Mouse (Mus musculus) heart, adult 2 months (tissue): Measurements from ENCODE around the gene Pigu. TPM values are rescaled to one million over a fixed set of nuclear protein-coding genes. Genes with fewer than 3 reads are reported as not detected.

Experiments
- DNase-seq, 2 experiments: peaks; one replicate each; pipeline ENCODE4 v3.0.0; 2021
- H3K27ac ChIP-seq: fragments of 200-600 bp; 2 replicates; pipeline ENCODE4 v1.8.1; 2022
- H3K27me3 ChIP-seq: fragments of 200-500 bp; 2 replicates; pipeline ENCODE4 v1.6.1; 2012; ENCODE audit warnings: mild to moderate bottlenecking, low read length, inconsistent platforms, mixed read lengths; ENCODE audit not compliant: control insufficient read depth, insufficient read depth
- H3K36me3 ChIP-seq: fragments of 200-500 bp; 2 replicates; pipeline ENCODE4 v1.6.1; 2012; ENCODE audit warnings: low read length, inconsistent platforms; ENCODE audit not compliant: control insufficient read depth, insufficient read depth
- H3K4me1 ChIP-seq: fragments of 200-500 bp; 2 replicates; pipeline ENCODE4 v1.6.1; 2011; ENCODE audit warnings: low read length; ENCODE audit not compliant: control insufficient read depth, insufficient read depth
- H3K4me3 ChIP-seq: fragments of 200-600 bp; 2 replicates; pipeline ENCODE4 v1.8.1; 2022
- H3K79me2 ChIP-seq: fragments of 200-500 bp; replicated peaks from 2 replicates; pipeline ENCODE4 v1.6.1; 2012; ENCODE audit warnings: mild to moderate bottlenecking, inconsistent platforms, low read length, moderate library complexity, mixed read lengths; ENCODE audit not compliant: control insufficient read depth, insufficient read depth
- H3K9ac ChIP-seq: fragments of 200-500 bp; 2 replicates; pipeline ENCODE4 v1.6.1; 2012; ENCODE audit warnings: low read depth, mild to moderate bottlenecking, control low read depth, inconsistent platforms, low read length, mixed read lengths
- CTCF ChIP-seq: fragments of 200-600 bp; IDR thresholded peaks from 2 replicates; pipeline ENCODE4 v1.8.1; 2022; ENCODE audit warnings: antibody characterized with exemption, mild to moderate bottlenecking, moderate library complexity
- EP300 ChIP-seq: fragments of 200-500 bp; IDR thresholded peaks from 2 replicates; pipeline ENCODE4 v1.6.1; 2011; ENCODE audit warnings: low read depth, low read length, control low read depth; ENCODE audit not compliant: insufficient read depth
- POLR2A ChIP-seq: fragments of 200-500 bp; IDR thresholded peaks from 2 replicates; pipeline ENCODE4 v1.6.1; 2011; ENCODE audit warnings: mild to moderate bottlenecking, low read depth, low read length, control low read depth; ENCODE audit not compliant: insufficient read depth
- WGBS: fragments of 180-500 bp; shearing (Covaris S2); methylation state at CpG from one replicate; pipeline ENCODE4 v1.1.7; 2018; 5-methylcytosine and 5-hydroxymethylcytosine counted together
- intact Hi-C: fragments of 180-260 bp; cut with DNase I; formaldehyde crosslinking; loops from one replicate; pipeline ENCODE4 v1.15.1; 2025
- polyA plus RNA-seq: library from polyadenylated mRNA; depleted of rRNA; stranded (reverse); fragments of >200 nt; gene quantifications from 2 replicates; pipeline ENCODE4 v1.2.3, GENCODE M21; 2012
- total RNA-seq, 2 experiments: library from RNA; stranded (reverse); gene quantifications; 2 replicates each; pipeline ENCODE4 v1.2.3; 2021

The Pigu gene
- total and polyA plus RNA-seq, 3 experiments, result 26.2 to 44.8 (median 26.6) TPM

GRCm38 (mm10) chr2:155273603-155274002, 83.6 kb downstream of the Pigu start:
- intact Hi-C loops, result loop anchor here (2.0 kb wide), 1 partner anchor 37 kb away; the partner anchor contains the start of gene Dynlrb1
- H3K4me3 ChIP-seq, result no peak overlapping the region
- no peaks in the 10 kb centered on the region for H3K36me3 ChIP-seq
- H3K27me3 ChIP-seq, result no peaks in the 10 kb centered on the region
- no peak overlapping the region for H3K9ac ChIP-seq
- TF ChIP-seq EP300 (no peak), CTCF (no peak)
- 91% methylated on average over 8 of the region's 8 CpGs for WGBS
- H3K79me2 ChIP-seq, result no peaks in the 10 kb centered on the region
- peaks cover 6% of the 10 kb centered on the region for H3K4me1 ChIP-seq
- peak in 1 of 2 experiments; percentile 1 for DNase-seq
- no peak overlapping the region for H3K27ac ChIP-seq

- H3K27ac ChIP-seq, result no peak overlapping the region; the same call in 1 of the 2 replicates
- no peaks in the 10 kb centered on the region for H3K27me3 ChIP-seq
- H3K79me2 ChIP-seq, result no peaks in the 10 kb centered on the region
- peak in 1 of 2 experiments; percentile 17 for DNase-seq
- WGBS, result 64% methylated on average over 10 of the region's 10 CpGs
- H3K4me1 ChIP-seq, result 0 out of 2 replicates have a peak, but pooled peaks cover 2% of the 10 kb centered on the region
- intact Hi-C loops, result no loop called here
- no peak for TF ChIP-seq EP300
- TF ChIP-seq CTCF, result no peak
- no peak for TF ChIP-seq POLR2A
- no peak overlapping the region for H3K9ac ChIP-seq
- no peaks in the 10 kb centered on the region for H3K36me3 ChIP-seq
- H3K4me3 ChIP-seq, result no peak overlapping the region
Measured at GRCm38 (mm10) chr2:155272396-155273170, 84.6 kb downstream of the Pigu start.

GRCm38 (mm10) chr2:155271957-155272356, 85.3 kb downstream of the Pigu start:
- Histone ChIP-seq H3K4me1 (no peaks in the 10 kb centered on the region), H3K4me3 (no peak overlapping the region), H3K79me2 (no peaks in the 10 kb centered on the region), H3K9ac (no peak overlapping the region), H3K36me3 (no peaks in the 10 kb centered on the region), H3K27me3 (no peaks in the 10 kb centered on the region), H3K27ac (no peak overlapping the region)
- WGBS, result 80% methylated on average over 6 of the region's 6 CpGs
- peak; percentile 52 for TF ChIP-seq CTCF
- TF ChIP-seq EP300, result no peak
- intact Hi-C loops, result no loop called here
- DNase-seq, result peak in 1 of 2 experiments; percentile 22

- intact Hi-C loops, result no loop called here
- 85% methylated on average over 5 of the region's 5 CpGs for WGBS
Measured at GRCm38 (mm10) chr2:155266896-155267295, 90.3 kb downstream of the Pigu start.

GRCm38 (mm10) chr2:155265526-155265925, 91.7 kb downstream of the Pigu start:
- TF ChIP-seq EP300, result no peak
- TF ChIP-seq CTCF, result no peak
- Histone ChIP-seq H3K9ac (no peak overlapping the region), H3K4me1 (no peaks in the 10 kb centered on the region), H3K27ac (no peak overlapping the region), H3K79me2 (no peaks in the 10 kb centered on the region), H3K4me3 (no peak overlapping the region), H3K27me3 (no peaks in the 10 kb centered on the region), H3K36me3 (no peaks in the 10 kb centered on the region)
- intact Hi-C loops, result no loop called here
- DNase-seq, result peak in 1 of 2 experiments; percentile 8
- 78% methylated on average over 6 of the region's 6 CpGs for WGBS

More at GRCm38 (mm10) chr2:155266896-155267295, 90.3 kb downstream of the Pigu start:
- H3K9ac ChIP-seq, result no peak overlapping the region
- no peaks in the 10 kb centered on the region for H3K27me3 ChIP-seq
- no peak overlapping the region for H3K4me3 ChIP-seq
- DNase-seq, result peak in 1 of 2 experiments; percentile 5
- H3K36me3 ChIP-seq, result no peaks in the 10 kb centered on the region
- H3K27ac ChIP-seq, result no peak overlapping the region
- no peak for TF ChIP-seq EP300
- TF ChIP-seq CTCF, result no peak
- no peak for TF ChIP-seq POLR2A
- no peaks in the 10 kb centered on the region for H3K79me2 ChIP-seq
- H3K4me1 ChIP-seq, result no peaks in the 10 kb centered on the region

GRCm38 (mm10) chr2:155249588-155249987, 107.6 kb downstream of the Pigu start:
- TF ChIP-seq CTCF, result no peak
- TF ChIP-seq POLR2A, result no peak
- TF ChIP-seq EP300, result no peak
- Histone ChIP-seq H3K79me2 (no peaks in the 10 kb centered on the region), H3K27ac (no peak overlapping the region), H3K4me1 (no peaks in the 10 kb centered on the region), H3K9ac (no peak overlapping the region), H3K4me3 (no peak overlapping the region), H3K36me3 (no peaks in the 10 kb centered on the region; the same call in 1 of the 2 replicates), H3K27me3 (no peaks in the 10 kb centered on the region)
- intact Hi-C loops, result no loop called here
- 70% methylated on average over 5 of the region's 5 CpGs for WGBS
- no peak for DNase-seq
